In the genomic region with DNA sequence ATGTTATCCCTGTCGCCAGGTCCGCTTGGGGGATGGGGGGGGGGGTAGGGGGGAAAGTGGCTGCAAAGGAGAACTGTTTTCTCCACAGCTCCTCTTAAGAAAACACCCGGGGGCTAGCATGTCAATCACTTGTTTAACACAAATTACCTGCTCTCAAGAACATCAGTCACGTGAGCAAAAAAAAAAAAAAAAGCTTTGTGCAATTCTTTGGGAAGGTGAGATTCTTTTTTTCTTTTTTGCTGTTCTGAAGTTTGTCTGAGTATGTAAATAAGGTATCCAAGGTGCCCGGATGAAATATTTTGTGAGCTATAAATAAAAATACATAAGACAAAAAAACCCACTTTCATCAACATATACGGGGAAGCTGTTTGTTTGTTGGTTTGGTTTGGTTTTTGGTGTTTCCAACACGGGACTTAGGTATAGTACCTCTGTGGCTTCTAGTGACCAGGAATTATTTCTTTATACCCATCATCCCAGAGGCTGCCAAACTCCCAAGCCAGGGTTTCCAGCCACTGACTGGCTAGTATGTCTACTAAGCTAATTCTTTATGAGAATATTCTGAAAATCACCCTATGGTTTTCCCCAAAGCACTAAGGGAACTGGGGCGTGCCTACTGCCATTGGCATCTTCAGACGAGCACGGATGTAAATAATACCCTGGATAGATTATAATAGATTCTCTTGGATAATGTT, we compare ENCODE assay signal across 8 mouse cellular contexts. TPM values are rescaled to one million over a fixed set of nuclear protein-coding genes. Genes with fewer than 3 reads are reported as not detected.
DNase-seq lines count a peak whose midpoint lies in the region; ATAC-seq and TF ChIP-seq lines count a peak whose summit lies in the region.

No protein-coding gene starts in this region.

- no peaks in the 10 kb centered on the region for H3K27me3 ChIP-seq in heart, adult 2 months (ENCODE audit: control insufficient read depth, insufficient read depth, low read length)
- no peaks in the 10 kb centered on the region for H3K27me3 ChIP-seq in forebrain, postnatal 0 days (ENCODE audit: insufficient read depth, low read length)
- peaks cover 33% of the 10 kb centered on the region for H3K27me3 ChIP-seq in liver, embryonic 15.5 days

- peak overlapping the region; percentile 85 for H3K4me3 ChIP-seq in heart, adult 2 months
- peak overlapping the region in 1 of 2 experiments; percentile 76; a peak in 1 of 4 replicates for H3K4me3 ChIP-seq in ES-E14 (ENCODE audit: insufficient read depth in 1 of 2, low read depth in 1 of 2, low read length in 2 of 2, poor library complexity in 1 of 2, severe bottlenecking in 1 of 2)
- peak overlapping the region; percentile 73 for H3K4me3 ChIP-seq in forebrain, postnatal 0 days (ENCODE audit: low read depth, low read length)
- H3K4me3 ChIP-seq in liver, embryonic 15.5 days (replicated peaks): peak overlapping the region; percentile 78

- no peaks in the 10 kb centered on the region for H3K9me3 ChIP-seq in ES-E14 (ENCODE audit: control insufficient read depth, insufficient read depth, low read depth, low read length)
- H3K9me3 ChIP-seq in forebrain, postnatal 0 days (ENCODE audit: low read length): no peaks in the 10 kb centered on the region
- H3K9me3 ChIP-seq in liver, embryonic 15.5 days (replicated peaks): no peaks in the 10 kb centered on the region

- peak overlapping the region; percentile 98 for H3K4me2 ChIP-seq in forebrain, postnatal 0 days (ENCODE audit: low read depth)
- peak overlapping the region; percentile 90 for H3K4me2 ChIP-seq in liver, embryonic 15.5 days

- 32% methylated on average over 10 of the region's 10 CpGs for WGBS in heart, adult 2 months
- WGBS in forebrain, postnatal 0 days: 22% methylated on average over 10 of the region's 10 CpGs
- WGBS in liver, embryonic 15.5 days (ENCODE audit: insufficient replicate concordance): 31% methylated on average over 10 of the region's 10 CpGs

- H3K36me3 ChIP-seq in heart, adult 2 months (ENCODE audit: control insufficient read depth, insufficient read depth, low read length): no peaks in the 10 kb centered on the region
- H3K36me3 ChIP-seq in ES-E14 (ENCODE audit: control insufficient read depth, insufficient read depth, low read length, poor library complexity, severe bottlenecking): no peaks in the 10 kb centered on the region
- no peaks in the 10 kb centered on the region for H3K36me3 ChIP-seq in forebrain, postnatal 0 days (ENCODE audit: insufficient read depth)
- H3K36me3 ChIP-seq in liver, embryonic 15.5 days (replicated peaks): no peaks in the 10 kb centered on the region

- intact Hi-C loops in heart, adult 2 months (cut with DNase I): loop anchor here (5.0 to 10.0 kb wide), 9 partner anchors 37 to 999 kb away; partner anchors contain the start of gene Rybp
- intact Hi-C loops in heart, postnatal 14 days (cut with DNase I): loop anchor here (2.0 to 5.0 kb wide), 6 partner anchors 82 to 997 kb away; no protein-coding TSS in a partner anchor

- peak in 1 of 2 experiments; percentile 17 for DNase-seq in heart, adult 2 months
- no peak for DNase-seq in heart, postnatal 14 days
- DNase-seq in ES-E14 (ENCODE audit: low read depth, low spot score): no peak
- no peak for DNase-seq in forebrain, postnatal 0 days
- no peak for DNase-seq in adrenal gland, postnatal 14 days
- no peak for DNase-seq in layer of hippocampus, postnatal 14 days (ENCODE audit: low spot score in 2 of 2)
- no peak for DNase-seq in B cell, adult 2 months

- no peak for TF ChIP-seq EP300 in heart, adult 2 months (IDR thresholded peaks at IDR 0.05; ENCODE audit: insufficient read depth, low read depth, low read length)

- H3K27ac ChIP-seq in heart, adult 2 months: peak overlapping the region; percentile 99
- H3K27ac ChIP-seq in ES-E14 (ENCODE audit: insufficient read depth, low read depth, low read length, poor library complexity, severe bottlenecking): no peak overlapping the region
- peak overlapping the region; percentile 98 for H3K27ac ChIP-seq in forebrain, postnatal 0 days (ENCODE audit: low read depth, low read length)
- peak overlapping the region; percentile 93 for H3K27ac ChIP-seq in liver, embryonic 15.5 days (replicated peaks)

- no peaks in the 10 kb centered on the region for H3K79me2 ChIP-seq in heart, adult 2 months (replicated peaks; ENCODE audit: control insufficient read depth, insufficient read depth, low read length)

- in situ Hi-C loops in ES-E14 (cut with MboI; ENCODE audit: low sequenced_read_pairs in 2 of 2, unreplicated experiment in 2 of 2): no loop called here

- no peak for TF ChIP-seq CTCF in heart, adult 2 months (IDR thresholded peaks at IDR 0.05)
- TF ChIP-seq CTCF in forebrain, postnatal 0 days (IDR thresholded peaks at IDR 0.05; ENCODE audit: low read depth): no peak

- no peak for TF ChIP-seq POLR2A in heart, adult 2 months (IDR thresholded peaks at IDR 0.05; ENCODE audit: insufficient read depth, low read depth, low read length)

- no peaks in the 10 kb centered on the region for H3K4me1 ChIP-seq in heart, adult 2 months (ENCODE audit: control insufficient read depth, insufficient read depth, low read length)
- H3K4me1 ChIP-seq in ES-E14 (ENCODE audit: control insufficient read depth in 2 of 2, insufficient read depth in 2 of 2, low read length in 2 of 2, poor library complexity in 1 of 2): no peaks in the 10 kb centered on the region
- H3K4me1 ChIP-seq in forebrain, postnatal 0 days (ENCODE audit: insufficient read depth): no peaks in the 10 kb centered on the region
- peaks cover 18% of the 10 kb centered on the region for H3K4me1 ChIP-seq in liver, embryonic 15.5 days (replicated peaks)

- H3K9ac ChIP-seq in heart, adult 2 months (ENCODE audit: low read depth, low read length): peak overlapping the region; percentile 77
- no peak overlapping the region for H3K9ac ChIP-seq in ES-E14 (ENCODE audit: insufficient read depth, low read depth, low read length, poor library complexity, severe bottlenecking)
- peak overlapping the region; percentile 96 for H3K9ac ChIP-seq in forebrain, postnatal 0 days
- H3K9ac ChIP-seq in liver, embryonic 15.5 days: peak overlapping the region; percentile 78

- ATAC-seq in forebrain, postnatal 0 days: no peak
- no peak for ATAC-seq in liver, embryonic 15.5 days (ENCODE audit: insufficient read depth)

TF ChIP-seq in ES-E14, 5 proteins besides CTCF, POLR2A, EP300 and RAD21:
- TF ChIP-seq ZNF384 (IDR thresholded peaks at IDR 0.05; ENCODE audit: low read depth, low read length) (peak; percentile 89), HCFC1 (IDR thresholded peaks at IDR 0.05; ENCODE audit: borderline replicate concordance, insufficient read depth, low read length) (no peak), ZC3H11A (IDR thresholded peaks at IDR 0.05; ENCODE audit: borderline replicate concordance, low read depth, low read length) (no peak)
TF ChIP-seq in ES-E14: peak in this region for 1.

RNA-seq across cellular contexts. Expression of gene Foxp1, which starts 1.3 kb away (rescaled TPM):
- total RNA-seq in heart, adult 2 months (2021): 10 to 100 TPM; 26.4 to 31.6 TPM
- polyA plus RNA-seq in heart, adult 2 months (2012; rRNA removed): 22.9 and 29.1 TPM in 2 replicates
- 10 to 100 TPM; 38.5 to 53.2 TPM for total RNA-seq in heart, postnatal 14 days (2021)
- total RNA-seq in ES-E14 (2012; rRNA removed): 70.0 and 108 TPM in 2 replicates
- 112 and 157 TPM in 2 replicates for total RNA-seq in forebrain, postnatal 0 days (2014; rRNA removed)
- polyA plus RNA-seq in forebrain, postnatal 0 days (2015; fragmentation: Nextera tagmentation; extraction: Ambion mirVana): 137 and 167 TPM in 2 replicates
- 15.2 and 15.4 TPM in 2 replicates for polyA plus RNA-seq in liver, embryonic 15.5 days (2015; fragmentation: Nextera tagmentation; extraction: Ambion mirVana)
- total RNA-seq in adrenal gland, postnatal 14 days (2021): 46.4 and 64.0 TPM in 2 replicates
- total RNA-seq in layer of hippocampus, postnatal 14 days (2021): 10 to 100 TPM; 95.0 to 96.7 TPM
